Mouse (Mus musculus) thymus, postnatal 25 days (tissue): Measurements from ENCODE around the gene Gm13084.
"Not testable (repeated sequence)": the region's sequence is repeated elsewhere in the genome, so short reads cannot be mapped to it uniquely, and the experiment has no call there.

ENCODE experiments used
- DNase-seq: peaks from one replicate; pipeline ENCODE4 v3.0.0; 2022

Gene Gm13084

DNA sequence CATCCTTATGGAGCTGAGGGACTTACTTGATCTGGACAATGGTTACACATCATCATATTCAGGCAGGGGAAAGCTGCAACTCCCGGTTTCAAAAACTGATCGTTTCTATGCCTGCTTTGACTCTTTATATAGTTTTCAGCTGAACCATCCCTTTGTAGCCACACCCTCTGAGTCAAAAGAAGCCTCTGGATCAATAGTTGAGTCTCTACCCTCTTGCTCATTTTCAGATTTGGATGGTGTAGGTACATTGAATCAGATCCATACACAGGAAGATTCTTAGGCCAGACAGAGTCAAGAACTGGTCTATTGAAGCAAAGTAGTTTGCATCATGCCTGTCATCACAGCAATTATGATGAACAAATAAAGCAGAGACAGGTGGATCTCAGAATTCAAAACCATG lies at the start of gene Gm13084:
TSS of gene Gm13084 (minus strand) at position 101 of the 400 bp plus-strand sequence.
- DNase-seq = no peak

DNA sequence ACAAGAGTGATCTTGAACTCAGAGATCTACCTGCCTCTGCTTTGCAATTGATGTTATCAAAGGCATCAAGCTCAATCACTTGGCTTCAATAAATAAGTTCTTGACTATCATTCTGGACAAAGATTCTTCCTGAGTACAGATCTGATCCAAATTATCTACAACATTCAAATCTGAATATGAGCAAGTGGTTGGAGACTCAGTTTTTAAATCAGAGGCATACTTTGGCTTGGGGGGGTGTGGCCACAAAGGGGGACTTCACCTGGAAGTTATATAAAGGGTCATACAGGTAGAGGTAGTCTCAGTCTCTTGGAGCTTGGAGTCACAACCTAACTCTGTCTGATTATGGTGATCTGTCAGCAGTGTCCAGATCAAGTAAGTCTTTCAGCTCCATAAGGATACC lies 30.3 kb upstream of the Gm13084 start, which contains the start of gene Gm13103:
TSS of gene Gm13103 (plus strand) at position 301 of the 400 bp plus-strand sequence.
- DNase-seq = not testable (repeated sequence)

- not testable (repeated sequence) for DNase-seq
Observed at GRCm38 (mm10) chr4:143789052-143789451, 26.8 kb downstream of the Gm13084 start, which contains the start of gene Gm13023. Gene Gm13023, plus strand, starts transcription at chr4:143789352.
